Mouse (Mus musculus): ENCODE measurements around the gene Mxd1.

Gene Mxd1

DNA sequence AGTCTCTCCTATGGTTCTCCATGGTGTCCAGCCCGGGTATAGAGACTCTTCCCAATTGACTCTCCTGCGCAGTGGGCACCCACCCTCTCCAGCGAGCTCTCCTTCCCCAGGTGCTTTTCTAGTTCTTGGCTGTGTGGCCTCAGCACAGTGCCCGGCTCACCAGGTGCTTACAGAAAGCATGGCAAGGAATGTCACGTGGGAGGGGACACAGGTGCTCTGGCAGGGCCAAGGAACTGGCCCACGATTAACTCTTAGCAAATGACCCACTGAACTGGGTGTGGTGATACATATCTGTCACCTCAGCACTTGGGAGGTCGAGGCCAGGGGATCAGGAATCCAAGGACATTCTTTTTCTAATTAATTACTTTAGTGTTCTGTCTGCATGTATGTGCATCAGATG lies 22.8 kb downstream of the Mxd1 start:
- in situ Hi-C loops (cut with MboI, MseI) = loop anchor here (10.0 kb wide), 1 partner anchor 1969 kb away; no protein-coding TSS in a partner anchor

DNA sequence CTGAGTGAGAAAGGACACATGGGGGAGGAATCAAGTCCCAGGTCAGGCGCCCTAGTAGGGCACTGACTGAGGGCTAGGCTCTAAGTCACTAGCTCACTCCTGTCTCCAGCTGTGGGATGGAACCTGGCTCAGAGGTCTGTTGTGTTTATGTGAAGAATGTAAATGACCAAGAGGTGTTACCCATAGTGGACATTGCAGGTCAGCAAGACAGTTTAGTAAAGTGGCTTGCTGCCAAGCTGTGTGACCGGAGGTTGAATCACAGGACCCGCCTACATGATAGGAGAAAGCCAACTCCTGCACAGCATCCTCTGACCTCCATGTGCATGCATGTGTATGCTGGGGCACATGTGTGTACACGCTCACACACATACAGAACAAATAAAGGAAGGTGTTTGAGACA lies 23.4 kb downstream of the Mxd1 start:
- in situ Hi-C loops (cut with MboI, MseI) = loop anchor here (10.0 kb wide), 1 partner anchor 1969 kb away; no protein-coding TSS in a partner anchor

DNA sequence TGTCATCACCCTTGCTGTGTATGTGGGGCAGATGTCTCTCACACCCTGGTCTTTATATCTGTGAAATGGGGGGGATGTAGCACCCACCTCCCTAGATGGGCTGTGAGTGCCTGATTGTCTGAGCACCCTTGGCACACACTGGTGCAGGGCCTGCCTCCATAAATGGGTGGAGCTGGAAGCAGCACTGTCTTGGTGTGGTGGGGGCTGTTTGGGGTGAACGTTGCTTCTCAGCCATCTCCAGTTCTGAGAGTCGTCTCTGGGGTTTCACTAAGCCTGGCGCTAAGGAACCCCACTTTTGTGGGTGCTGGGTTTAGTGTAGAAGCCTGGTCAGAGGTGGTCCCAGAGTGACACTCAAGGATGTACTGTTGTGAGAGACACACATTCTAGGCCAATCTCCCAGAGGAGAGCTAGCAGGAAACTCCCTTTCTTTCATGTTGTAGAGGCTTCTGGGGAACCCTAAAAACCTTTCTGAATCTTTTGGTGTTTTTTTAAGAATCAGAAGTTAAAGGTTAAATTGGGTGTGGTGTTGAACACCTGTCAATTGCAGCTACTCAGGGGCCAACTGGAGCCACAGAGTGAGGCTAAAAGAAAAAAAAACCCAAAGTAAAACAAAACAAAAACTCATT lies 24.1 kb downstream of the Mxd1 start:
- in situ Hi-C loops (cut with MboI, MseI) = loop anchor here (10.0 kb wide), 1 partner anchor 1970 kb away; no protein-coding TSS in a partner anchor

DNA sequence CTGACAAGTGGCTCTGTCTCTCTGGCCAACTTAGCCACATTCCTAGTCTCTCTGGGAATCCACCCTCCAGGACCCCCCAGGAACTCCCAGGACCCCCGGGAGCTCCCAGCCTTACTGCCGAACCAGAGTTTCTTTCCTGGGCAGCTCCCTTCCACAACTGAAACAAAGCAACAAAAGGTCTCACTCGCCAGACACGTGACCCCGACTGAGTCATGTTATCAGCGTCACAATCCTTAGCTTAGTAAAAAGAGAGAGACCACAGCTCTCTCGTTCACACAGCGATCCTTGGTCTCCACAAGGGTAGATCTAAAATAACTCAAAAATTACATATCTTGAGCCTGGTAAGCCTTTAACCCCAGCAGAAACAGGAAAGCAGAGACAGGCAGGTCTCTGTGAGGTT lies 27.2 kb downstream of the Mxd1 start:
- in situ Hi-C loops (cut with MboI, MseI) = loop anchor here (10.0 kb wide), 1 partner anchor 1973 kb away; no protein-coding TSS in a partner anchor

DNA sequence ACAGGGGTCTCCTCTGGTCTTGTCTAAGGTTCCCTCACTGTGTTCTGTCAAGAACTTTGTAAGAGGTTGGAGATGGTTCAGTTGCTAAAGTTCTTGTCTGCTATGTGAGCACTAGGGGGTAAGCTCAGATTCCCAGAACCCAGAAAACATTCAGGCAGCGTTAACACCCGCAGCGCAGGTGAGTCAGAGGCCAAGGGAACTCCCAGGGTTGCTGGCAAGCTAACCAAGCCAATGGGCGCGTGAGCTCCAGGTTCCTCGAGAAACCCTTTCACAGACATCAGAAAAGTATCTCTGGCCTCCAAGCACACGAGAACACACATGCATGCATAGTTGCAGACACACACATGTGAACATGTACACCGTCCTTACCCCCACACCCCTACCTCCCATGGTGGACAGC lies 28.2 kb downstream of the Mxd1 start:
- in situ Hi-C loops (cut with MboI, MseI) = loop anchor here (10.0 kb wide), 1 partner anchor 1974 kb away; no protein-coding TSS in a partner anchor

DNA sequence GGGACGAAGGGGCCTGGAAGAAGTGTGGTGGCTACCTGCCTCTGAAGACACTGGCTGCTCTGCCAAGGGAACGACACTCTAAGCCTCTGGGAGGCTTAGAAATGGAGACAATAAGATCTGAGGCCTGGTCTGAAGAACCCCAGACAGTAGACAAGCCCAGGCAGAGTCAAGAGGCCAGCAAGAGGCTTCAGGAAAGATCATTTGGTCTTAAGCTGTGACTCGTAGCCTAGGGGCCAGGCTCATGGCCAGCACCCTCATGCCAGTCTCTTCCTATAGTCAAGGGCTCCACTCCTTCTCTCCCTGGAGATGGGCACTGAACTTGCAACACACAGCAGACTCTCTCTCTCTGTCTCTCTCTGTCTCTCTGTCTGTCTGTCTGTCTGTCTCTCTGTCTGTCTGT lies 28.8 kb downstream of the Mxd1 start:
- in situ Hi-C loops (cut with MboI, MseI) = loop anchor here (10.0 kb wide), 1 partner anchor 1975 kb away; no protein-coding TSS in a partner anchor

DNA sequence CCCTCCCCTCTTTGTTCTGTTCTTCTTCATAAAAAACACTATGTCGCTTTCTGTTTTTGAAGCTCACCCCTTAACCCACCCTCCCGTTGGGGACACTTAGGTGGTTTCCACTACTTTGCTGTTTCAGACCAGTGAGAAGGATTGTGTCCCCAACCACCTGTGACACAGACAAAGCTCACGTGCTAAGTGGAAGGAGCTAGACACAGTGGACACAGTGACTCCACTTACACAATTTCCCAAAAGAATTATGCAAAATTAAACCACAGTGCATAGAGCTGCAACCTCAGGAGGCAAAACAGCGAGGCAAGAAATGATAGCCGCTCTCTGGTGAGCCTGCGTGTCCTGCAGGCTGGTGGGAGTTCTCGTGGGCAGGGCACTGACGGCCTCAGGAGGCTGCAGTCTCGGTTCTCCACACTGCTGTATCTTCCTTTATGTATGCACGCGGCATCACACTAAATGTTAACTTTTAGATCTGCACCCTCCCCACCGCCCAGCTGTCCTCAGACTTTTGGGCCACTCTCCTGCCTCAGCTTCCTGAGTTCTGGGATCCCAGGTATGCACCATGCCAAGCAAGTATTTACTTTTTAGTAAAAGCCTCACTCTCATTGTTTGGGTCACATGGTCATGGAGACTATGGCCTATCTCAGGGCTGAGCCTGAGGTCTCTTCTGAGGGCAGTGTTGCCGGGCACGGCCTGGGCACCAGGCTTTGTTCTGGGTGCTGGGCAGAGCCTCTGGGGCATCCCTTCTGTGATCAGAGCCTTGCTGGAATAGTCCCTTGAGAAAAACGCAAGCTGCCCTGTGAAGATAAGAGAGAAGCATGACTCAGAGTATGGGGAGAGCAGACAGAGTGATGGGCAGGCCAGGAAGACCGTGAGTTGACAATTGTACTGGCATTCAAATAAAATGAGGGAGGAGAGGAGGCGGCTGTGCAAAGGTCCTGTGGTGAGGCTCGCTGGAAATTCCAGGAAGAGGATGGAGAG lies 29.5 kb downstream of the Mxd1 start:
- in situ Hi-C loops (cut with MboI, MseI) = loop anchor here (10.0 kb wide), 1 partner anchor 1975 kb away; no protein-coding TSS in a partner anchor

DNA sequence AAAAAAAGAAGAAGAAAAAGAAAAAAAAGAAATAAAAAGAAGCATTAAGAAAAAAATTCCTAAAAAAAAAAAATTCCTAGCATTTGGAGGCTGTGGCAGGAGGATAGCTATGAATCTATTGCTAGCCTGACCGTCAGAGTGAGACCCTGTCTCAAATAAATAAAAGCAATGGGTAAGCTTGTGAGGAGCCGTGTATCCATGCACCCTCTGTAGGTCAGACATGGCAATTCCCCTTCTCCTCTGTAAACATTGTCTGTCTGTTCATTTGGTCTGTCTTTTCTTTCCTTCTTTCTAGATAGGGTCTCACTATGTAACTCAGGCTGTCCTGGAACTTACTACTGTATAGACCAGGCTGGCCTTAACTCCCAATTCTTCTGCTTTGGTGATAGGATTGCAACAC lies 30.5 kb downstream of the Mxd1 start:
- in situ Hi-C loops (cut with MboI, MseI) = no loop called here

DNA sequence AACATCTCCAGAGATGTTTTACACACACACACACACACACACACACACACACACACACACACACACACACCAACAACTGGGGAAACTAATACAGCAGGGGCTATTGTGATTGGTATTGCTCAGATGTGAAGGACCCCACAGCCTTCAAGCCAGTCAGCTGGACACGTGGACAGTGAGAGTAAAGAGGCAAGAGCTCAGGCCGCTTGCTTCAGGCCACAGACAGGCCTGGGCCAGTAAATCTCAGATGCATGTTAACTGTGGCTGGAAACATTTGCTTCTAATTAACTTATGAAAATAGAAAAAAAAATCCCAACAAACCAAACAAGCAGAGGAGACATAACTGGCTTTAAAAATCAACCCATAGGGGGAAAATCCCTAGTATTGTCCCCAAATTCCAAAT lies 31.1 kb downstream of the Mxd1 start:
- in situ Hi-C loops (cut with MboI, MseI) = no loop called here

DNA sequence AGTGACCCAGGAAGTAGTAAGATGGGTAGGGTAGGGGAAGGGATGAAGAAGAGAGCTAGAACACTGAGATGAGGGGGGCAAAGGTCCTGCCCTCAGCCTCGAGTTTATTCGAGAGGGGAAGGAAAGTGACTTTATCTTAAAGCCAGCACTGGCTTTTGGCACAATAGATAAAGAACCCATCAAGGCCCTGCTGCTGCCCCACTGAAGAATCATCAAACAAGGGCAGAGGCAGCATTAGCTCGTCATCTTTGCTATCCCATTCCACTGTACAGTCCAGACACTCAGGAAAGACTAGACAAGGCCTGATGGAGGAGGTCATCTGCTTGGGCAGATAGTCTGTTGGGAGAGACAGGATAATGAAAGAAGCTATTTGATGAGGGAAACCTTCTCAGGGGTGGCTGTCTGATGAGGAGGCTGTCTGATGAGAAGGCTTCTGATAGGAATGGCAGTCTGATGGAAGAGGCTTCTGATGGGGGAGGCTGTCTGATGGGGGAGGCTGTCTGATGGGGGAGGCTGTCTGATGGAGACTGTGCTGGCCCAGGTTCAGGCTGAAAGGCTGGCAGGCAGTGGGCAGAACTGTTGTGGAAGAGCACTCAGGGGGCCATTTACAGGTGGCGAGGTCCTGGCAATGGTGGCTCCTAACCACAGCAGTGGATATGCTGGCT lies 31.7 kb downstream of the Mxd1 start:
- in situ Hi-C loops (cut with MboI, MseI) = no loop called here

DNA sequence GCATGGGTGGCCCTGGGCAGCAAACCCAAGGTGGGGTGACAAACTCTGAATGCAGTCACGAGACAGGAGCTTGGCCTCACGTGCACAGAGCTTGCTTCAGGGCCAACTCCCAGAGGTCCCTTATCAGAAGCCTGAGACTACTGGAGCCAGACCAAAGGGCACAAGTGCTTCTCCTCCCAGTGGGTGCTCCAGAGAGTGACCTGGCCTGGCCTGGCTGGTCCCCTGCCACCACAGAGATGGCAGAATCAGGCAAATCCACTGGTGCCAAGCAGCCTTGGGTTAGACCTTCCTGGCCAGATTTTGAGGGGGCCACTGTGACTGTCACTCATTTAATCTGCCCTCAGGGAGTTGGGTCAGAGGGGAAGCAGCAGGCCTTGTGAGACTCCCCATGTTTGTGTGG lies 32.5 kb downstream of the Mxd1 start:
- in situ Hi-C loops (cut with MboI, MseI) = no loop called here

DNA sequence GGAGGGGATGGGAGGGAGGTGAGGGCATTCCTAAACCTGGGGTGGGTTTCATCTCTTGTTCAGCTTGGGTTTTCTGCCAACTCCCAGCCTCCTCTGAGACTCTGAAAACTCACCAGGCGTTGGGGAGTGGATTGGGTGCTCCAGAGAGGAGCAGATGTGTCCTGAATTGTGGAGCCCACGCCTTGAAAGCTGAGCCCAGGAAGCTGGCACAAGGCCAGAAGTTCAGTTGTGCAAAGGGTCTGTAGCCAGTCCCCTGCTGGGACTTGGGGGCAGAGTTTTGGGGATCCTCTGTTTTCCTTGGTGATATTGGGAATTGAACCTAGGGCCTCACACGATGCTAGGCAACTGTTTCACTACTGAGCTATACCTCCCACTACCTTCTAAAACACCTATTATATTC lies 38.8 kb downstream of the Mxd1 start:
- in situ Hi-C loops (cut with MboI, MseI) = no loop called here

DNA sequence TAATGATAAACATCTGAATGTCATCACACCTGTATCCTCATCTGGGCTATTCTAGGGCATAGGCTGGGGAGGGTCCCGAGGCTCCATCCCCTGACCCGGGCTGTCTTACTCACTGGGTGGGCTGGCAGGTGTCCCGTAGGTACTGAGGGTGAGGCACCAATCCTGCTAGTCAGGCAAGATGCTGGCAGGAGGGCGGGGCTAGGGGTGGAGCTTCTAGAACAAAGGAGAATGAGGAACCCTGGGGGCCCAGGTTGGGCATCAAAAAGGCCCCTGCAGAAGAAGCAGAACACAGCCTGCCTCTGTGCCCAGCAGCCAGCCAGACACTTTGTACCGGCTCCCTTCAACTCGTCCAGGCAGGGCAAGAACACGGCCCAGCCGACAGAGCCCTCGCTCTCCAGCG lies 41.0 kb downstream of the Mxd1 start, which contains the start of gene Asprv1:
Asprv1 (plus strand) TSS at position 219 of the 400 bp plus-strand sequence.
- in situ Hi-C loops (cut with MboI, MseI) = no loop called here

DNA sequence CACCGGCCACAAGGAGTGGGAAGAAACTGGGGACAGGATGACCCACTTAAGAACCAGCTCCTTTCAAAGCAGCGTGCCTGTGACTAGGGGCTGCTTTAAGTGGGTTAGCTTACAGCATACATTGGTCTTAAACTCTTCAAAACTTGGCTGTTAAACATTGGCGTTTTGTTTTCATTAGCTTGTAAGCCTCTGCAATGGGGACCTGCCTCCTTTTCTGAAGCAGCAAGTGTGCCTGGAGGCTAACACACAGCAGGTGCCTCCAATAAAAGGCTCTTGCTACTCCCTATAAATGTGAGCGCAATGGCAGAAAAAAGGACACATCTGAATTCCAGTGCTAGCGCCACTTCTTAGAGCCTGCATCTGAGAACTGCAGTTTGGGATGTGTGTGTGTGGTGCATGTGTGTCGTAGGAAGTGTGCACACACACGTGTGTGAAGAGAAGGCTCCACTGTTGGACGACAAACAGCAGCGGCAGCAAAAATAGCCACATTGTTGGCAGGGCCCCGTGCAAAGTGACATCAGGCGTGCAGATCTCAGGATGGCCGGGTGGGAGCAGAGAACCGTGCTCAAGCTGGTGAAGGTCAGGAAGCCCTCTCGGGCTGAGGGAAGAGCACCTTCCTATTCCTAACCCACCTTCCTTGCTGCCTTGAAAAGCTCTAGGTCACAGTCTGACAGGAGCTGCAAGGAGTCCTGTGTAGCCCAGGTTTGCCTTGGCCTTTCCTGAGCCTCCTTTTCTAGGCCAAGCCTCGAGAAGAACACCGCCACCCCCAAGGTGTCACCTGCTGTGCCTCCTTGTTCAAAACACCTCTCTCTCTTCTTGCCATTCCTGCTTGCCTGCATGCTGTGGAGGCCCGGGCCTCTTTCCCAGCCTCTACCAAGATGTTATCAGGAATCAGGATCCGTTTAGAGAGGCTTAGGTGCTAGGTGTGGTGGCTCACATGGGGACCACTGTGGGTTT lies 44.6 kb downstream of the Mxd1 start:
- in situ Hi-C loops (cut with MboI, MseI) = no loop called here

DNA sequence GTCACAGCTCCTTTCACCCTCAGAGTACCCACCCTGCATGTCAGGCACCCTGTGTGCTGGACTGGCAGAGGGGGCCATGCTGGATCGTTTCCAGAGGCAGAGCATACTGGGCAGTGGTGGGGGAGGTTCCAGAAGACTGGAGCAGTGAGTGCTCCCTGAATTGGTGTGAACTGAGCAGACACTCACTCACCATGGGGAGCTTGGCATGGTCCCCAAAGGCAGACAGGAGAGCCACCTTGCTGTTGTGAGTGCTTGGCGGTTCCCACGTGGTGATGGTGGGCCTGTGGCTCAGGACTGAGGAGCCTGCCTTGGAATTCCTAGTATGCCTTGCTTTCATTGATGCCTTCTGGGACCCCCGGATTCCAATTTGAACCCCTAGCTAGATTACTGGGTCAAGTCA lies 45.8 kb downstream of the Mxd1 start:
- in situ Hi-C loops (cut with MboI, MseI) = no loop called here

DNA sequence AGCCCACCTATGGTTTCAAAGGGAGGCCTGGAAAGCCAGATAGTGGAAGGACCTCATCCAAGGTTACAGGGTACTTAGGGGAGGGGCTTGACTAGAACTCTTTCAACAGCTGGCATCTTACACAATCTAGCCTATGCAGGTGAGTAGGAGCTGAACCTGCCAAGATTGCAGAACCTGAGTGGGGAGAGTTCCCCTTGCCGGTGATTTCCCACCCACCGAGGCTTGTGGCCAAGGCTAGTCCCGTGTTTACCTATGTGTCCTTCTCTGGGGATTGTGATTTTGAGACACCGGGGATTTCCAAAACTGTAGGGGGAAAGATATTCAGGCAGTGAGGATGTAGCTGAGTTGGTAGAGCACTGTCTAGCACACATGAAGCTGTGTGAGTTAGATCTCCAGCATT lies 53.7 kb downstream of the Mxd1 start:
- in situ Hi-C loops (cut with MboI, MseI) = no loop called here

DNA sequence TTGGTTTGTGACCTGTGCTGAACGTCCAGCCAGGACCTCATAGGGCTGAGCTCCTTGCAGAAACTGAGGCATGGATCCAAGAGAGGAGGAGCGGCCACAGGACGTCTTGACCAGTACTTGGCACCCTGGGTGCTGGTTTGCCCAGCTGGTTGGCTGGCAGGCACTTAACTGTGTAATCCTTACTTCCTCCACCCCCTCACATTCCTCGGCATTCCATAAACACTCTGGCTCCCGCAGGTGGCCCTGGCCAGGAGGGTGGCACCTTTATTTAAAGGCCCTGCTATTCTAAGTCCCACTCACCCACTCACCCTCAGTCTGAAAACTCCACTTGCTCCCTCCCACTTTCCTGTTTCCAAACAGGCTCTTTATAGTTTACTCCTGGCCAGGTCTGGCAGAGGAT lies 58.2 kb downstream of the Mxd1 start:
- in situ Hi-C loops (cut with MboI, MseI) = no loop called here

DNA sequence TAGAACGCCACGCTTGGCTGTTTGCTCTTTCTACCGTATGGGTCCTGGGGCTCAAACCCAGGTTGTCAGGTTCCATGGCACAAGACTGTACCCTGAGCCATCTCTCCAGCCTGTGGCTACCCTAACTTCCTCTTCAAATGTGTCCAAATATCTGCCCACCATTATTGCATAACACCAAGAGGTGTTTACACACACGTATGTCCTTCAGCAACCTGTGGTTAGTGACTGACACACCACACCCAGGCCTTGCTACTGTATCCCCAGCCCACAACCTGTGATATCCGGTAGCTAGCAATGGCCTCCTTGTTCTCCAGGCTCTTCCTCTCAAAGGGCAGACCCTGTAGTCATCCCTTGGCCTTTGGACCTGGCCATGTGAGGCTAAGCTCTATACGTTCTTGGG lies 59.7 kb downstream of the Mxd1 start:
- in situ Hi-C loops (cut with MboI, MseI) = no loop called here

DNA sequence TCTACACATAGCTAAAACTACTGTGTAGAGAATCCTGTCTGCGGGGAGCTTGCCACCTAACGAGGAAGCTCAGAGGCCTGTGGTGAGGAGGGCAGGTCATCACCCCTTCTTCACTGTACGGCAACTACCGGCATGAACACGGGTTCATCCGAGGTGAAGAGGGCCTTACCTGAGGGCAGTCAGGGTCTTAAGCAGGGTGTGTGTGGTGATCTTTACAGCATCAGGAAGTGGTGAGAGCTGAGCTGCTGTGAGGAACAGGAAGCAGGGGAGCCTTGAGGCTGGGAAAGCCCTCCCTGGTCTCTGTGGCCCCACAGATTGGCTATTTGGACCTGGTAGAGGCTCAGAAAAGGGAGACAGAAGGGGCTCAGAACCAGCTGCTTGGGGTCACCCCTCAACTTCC lies 61.5 kb downstream of the Mxd1 start:
- in situ Hi-C loops (cut with MboI, MseI) = no loop called here

DNA sequence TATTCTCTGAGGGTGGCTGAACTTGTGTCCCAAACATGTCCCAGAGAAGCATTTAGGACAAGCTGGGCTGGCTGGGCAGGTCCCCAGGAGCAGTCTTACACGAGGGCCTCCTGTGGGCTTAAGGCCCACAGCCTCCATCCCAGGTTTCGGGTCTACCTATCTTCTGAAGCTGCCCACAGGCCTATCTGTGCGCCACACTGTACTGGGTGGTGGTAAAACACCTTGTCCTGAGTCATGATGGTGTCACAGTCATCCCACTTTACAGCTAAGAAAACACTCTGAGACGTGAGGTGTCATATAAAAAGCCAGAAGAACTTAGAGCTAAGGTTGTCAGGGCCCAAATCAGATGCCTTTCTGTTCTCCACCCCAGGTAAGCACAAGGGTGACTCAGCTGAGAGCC lies 62.7 kb downstream of the Mxd1 start:
- in situ Hi-C loops (cut with MboI, MseI) = no loop called here

DNA sequence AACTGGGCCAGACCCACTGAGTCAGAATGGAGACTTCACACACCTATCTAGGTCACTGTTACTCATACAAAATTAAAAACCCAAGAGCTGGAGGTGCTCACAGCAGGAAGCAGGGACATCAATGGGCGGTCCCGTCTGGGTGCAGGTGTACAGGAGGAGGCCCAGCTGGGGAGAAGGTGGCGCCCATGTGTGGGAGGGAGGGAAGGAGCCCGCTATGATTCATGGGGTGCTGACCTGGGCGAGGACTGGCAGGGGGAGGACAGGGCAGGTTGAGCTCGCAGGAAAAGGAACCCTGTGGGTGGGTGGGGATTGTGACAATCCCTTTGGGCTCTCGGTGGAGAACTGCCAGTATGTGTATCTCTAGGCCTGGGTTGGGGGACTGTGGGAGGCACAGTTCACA lies 63.7 kb downstream of the Mxd1 start:
- in situ Hi-C loops (cut with MboI, MseI) = no loop called here
